Mouse (Mus musculus): ENCODE measurements around the gene Sec24c. TPM values are rescaled to one million over a fixed set of nuclear protein-coding genes. Genes with fewer than 3 reads are reported as not detected.
A peak's percentile ranks its signal among the peaks of the same experiment; 100 is the strongest.

Gene Sec24c
- polyA plus RNA-seq, 1 experiment from 2014 or later: 97.3 TPM

- Histone ChIP-seq H3K9me3 (no peaks in the 10 kb centered on the region), H3K36me3 (no peaks in the 10 kb centered on the region), H3K9ac (peak overlapping the region; percentile 74), H3K27ac (peak overlapping the region; percentile 87), H3K4me2 (replicated peaks) (peak overlapping the region; percentile 71), H3K4me3 (peak overlapping the region; percentile 55), H3K27me3 (0 out of 2 replicates have a peak, but pooled peaks cover 2% of the 10 kb centered on the region), H3K4me1 (peaks cover 10% of the 10 kb centered on the region)
- peak; percentile 57 for ATAC-seq (ENCODE audit: insufficient number of reproducible peaks, insufficient read depth, low FRiP score, low TSS enrichment)
- 12% methylated on average over 19 of the region's 19 CpGs for WGBS
Measured at GRCm38 (mm10) chr14:20661661-20662331, 12.3 kb upstream of the Sec24c start.

GRCm38 (mm10) chr14:20662740-20663139 is 11.4 kb upstream of the Sec24c start:
- ATAC-seq (ENCODE audit: insufficient number of reproducible peaks, insufficient read depth, low FRiP score, low TSS enrichment): no peak
- 82% methylated on average over 3 of the region's 3 CpGs for WGBS
- H3K4me3 ChIP-seq: 0 out of 2 replicates have a peak overlapping the region, but pooled peaks have one; percentile 0

GRCm38 (mm10) chr14:20663601-20664000 is 10.5 kb upstream of the Sec24c start:
- no peak overlapping the region for H3K27ac ChIP-seq
- 60% methylated on average over 2 of the region's 2 CpGs for WGBS
- no peak overlapping the region; the same call in 1 of the 2 replicates for H3K9ac ChIP-seq
- H3K9me3 ChIP-seq: no peaks in the 10 kb centered on the region
- no peak for ATAC-seq (ENCODE audit: insufficient number of reproducible peaks, insufficient read depth, low FRiP score, low TSS enrichment)
- H3K27me3 ChIP-seq: 0 out of 2 replicates have a peak, but pooled peaks cover 7% of the 10 kb centered on the region
- 0 out of 2 replicates have a peak overlapping the region, but pooled peaks have one; percentile 4 for H3K4me3 ChIP-seq
- no peaks in the 10 kb centered on the region for H3K36me3 ChIP-seq
- peaks cover 10% of the 10 kb centered on the region for H3K4me1 ChIP-seq
- H3K4me2 ChIP-seq (replicated peaks): no peak overlapping the region

More at GRCm38 (mm10) chr14:20662740-20663139, 11.4 kb upstream of the Sec24c start:
- Histone ChIP-seq H3K9ac (no peak overlapping the region), H3K9me3 (no peaks in the 10 kb centered on the region), H3K4me2 (replicated peaks) (peak overlapping the region; percentile 71; the same call in 1 of the 2 replicates), H3K27me3 (0 out of 2 replicates have a peak, but pooled peaks cover 3% of the 10 kb centered on the region), H3K36me3 (no peaks in the 10 kb centered on the region), H3K27ac (no peak overlapping the region), H3K4me1 (peaks cover 10% of the 10 kb centered on the region)

- Histone ChIP-seq H3K4me3 (0 out of 2 replicates have a peak overlapping the region, but pooled peaks have one; percentile 4), H3K27me3 (0 out of 2 replicates have a peak, but pooled peaks cover 7% of the 10 kb centered on the region), H3K36me3 (no peaks in the 10 kb centered on the region), H3K4me2 (replicated peaks) (no peak overlapping the region), H3K27ac (no peak overlapping the region), H3K9me3 (no peaks in the 10 kb centered on the region), H3K4me1 (peaks cover 10% of the 10 kb centered on the region), H3K9ac (no peak overlapping the region; the same call in 1 of the 2 replicates)
- WGBS: 52% methylated on average over 3 of the region's 3 CpGs
- ATAC-seq (ENCODE audit: insufficient number of reproducible peaks, insufficient read depth, low FRiP score, low TSS enrichment): no peak
Measured at GRCm38 (mm10) chr14:20664436-20664835, 9.7 kb upstream of the Sec24c start.

- Histone ChIP-seq H3K27me3 (0 out of 2 replicates have a peak, but pooled peaks cover 7% of the 10 kb centered on the region), H3K9me3 (no peaks in the 10 kb centered on the region), H3K36me3 (no peaks in the 10 kb centered on the region), H3K4me2 (replicated peaks) (no peak overlapping the region), H3K4me3 (no peak overlapping the region), H3K9ac (no peak overlapping the region), H3K4me1 (no peaks in the 10 kb centered on the region), H3K27ac (no peak overlapping the region)
- WGBS: 53% methylated on average over 1 of the region's 1 CpGs
- ATAC-seq (ENCODE audit: insufficient number of reproducible peaks, insufficient read depth, low FRiP score, low TSS enrichment): no peak
Measured at GRCm38 (mm10) chr14:20667469-20667868, 6.6 kb upstream of the Sec24c start.

GRCm38 (mm10) chr14:20668154-20668810 is 5.8 kb upstream of the Sec24c start, which contains the start of gene Synpo2l:
Gene Synpo2l (minus strand): TSS chr14:20668354.
- H3K9ac ChIP-seq: no peak within 1 kb of the TSS
- H3K4me1 ChIP-seq: no peaks in the 10 kb centered on the region
- ATAC-seq (ENCODE audit: insufficient number of reproducible peaks, insufficient read depth, low FRiP score, low TSS enrichment): no peak
- H3K4me3 ChIP-seq: no peak within 1 kb of the TSS
- no peak within 1 kb of the TSS for H3K27ac ChIP-seq
- no peaks in the 10 kb centered on the region for H3K9me3 ChIP-seq
- no peak within 1 kb of the TSS for H3K4me2 ChIP-seq (replicated peaks)
- WGBS: 75% methylated on average over 8 of the region's 8 CpGs
- H3K27me3 ChIP-seq: 0 out of 2 replicates have a peak, but pooled peaks cover 7% of the 10 kb centered on the region
- no peaks in the 10 kb centered on the region for H3K36me3 ChIP-seq

- Histone ChIP-seq H3K9ac (no peak overlapping the region), H3K36me3 (peaks cover 22% of the 10 kb centered on the region), H3K27ac (no peak overlapping the region), H3K4me2 (replicated peaks) (peak overlapping the region; percentile 68), H3K4me3 (no peak overlapping the region), H3K27me3 (0 out of 2 replicates have a peak, but pooled peaks cover 2% of the 10 kb centered on the region), H3K4me1 (peaks cover 10% of the 10 kb centered on the region), H3K9me3 (no peaks in the 10 kb centered on the region)
- WGBS: 95% methylated on average over 2 of the region's 2 CpGs
- ATAC-seq (ENCODE audit: insufficient number of reproducible peaks, insufficient read depth, low FRiP score, low TSS enrichment): no peak
Measured at GRCm38 (mm10) chr14:20672990-20673389, 1.1 kb upstream of the Sec24c start.

GRCm38 (mm10) chr14:20673735-20674063 is 409 bp upstream of the Sec24c start:
- 9% methylated on average over 13 of the region's 13 CpGs for WGBS
- H3K27me3 ChIP-seq: no peaks in the 10 kb centered on the region
- H3K4me1 ChIP-seq: peaks cover 10% of the 10 kb centered on the region
- peak overlapping the region; percentile 68 for H3K4me2 ChIP-seq (replicated peaks)
- H3K9me3 ChIP-seq: no peaks in the 10 kb centered on the region
- ATAC-seq (ENCODE audit: insufficient number of reproducible peaks, insufficient read depth, low FRiP score, low TSS enrichment): 0 out of 2 replicates have a peak, but pooled peaks have one; percentile 55
- peaks cover 29% of the 10 kb centered on the region for H3K36me3 ChIP-seq
- peak overlapping the region; percentile 78 for H3K4me3 ChIP-seq
- 0 out of 2 replicates have a peak overlapping the region, but pooled peaks have one; percentile 44 for H3K9ac ChIP-seq
- H3K27ac ChIP-seq: peak overlapping the region; percentile 80

- Histone ChIP-seq H3K4me2 (replicated peaks) (no peak overlapping the region), H3K9ac (no peak overlapping the region), H3K36me3 (peaks cover 69% of the 10 kb centered on the region), H3K27ac (no peak overlapping the region), H3K4me3 (no peak overlapping the region), H3K27me3 (no peaks in the 10 kb centered on the region), H3K9me3 (no peaks in the 10 kb centered on the region), H3K4me1 (peaks cover 10% of the 10 kb centered on the region)
- WGBS: 95% methylated on average over 4 of the region's 4 CpGs
- ATAC-seq (ENCODE audit: insufficient number of reproducible peaks, insufficient read depth, low FRiP score, low TSS enrichment): no peak
Measured at GRCm38 (mm10) chr14:20677906-20678305, 3.8 kb downstream of the Sec24c start.

GRCm38 (mm10) chr14:20681742-20682141 is 7.6 kb downstream of the Sec24c start:
- no peak overlapping the region for H3K4me3 ChIP-seq
- WGBS: 91% methylated on average over 2 of the region's 2 CpGs
- no peak for ATAC-seq (ENCODE audit: insufficient number of reproducible peaks, insufficient read depth, low FRiP score, low TSS enrichment)

GRCm38 (mm10) chr14:20682498-20682897 is 8.4 kb downstream of the Sec24c start:
- H3K27me3 ChIP-seq: no peaks in the 10 kb centered on the region
- no peaks in the 10 kb centered on the region for H3K9me3 ChIP-seq
- H3K27ac ChIP-seq: no peak overlapping the region
- H3K9ac ChIP-seq: no peak overlapping the region
- H3K4me2 ChIP-seq (replicated peaks): no peak overlapping the region
- ATAC-seq (ENCODE audit: insufficient number of reproducible peaks, insufficient read depth, low FRiP score, low TSS enrichment): no peak
- 75% methylated on average over 3 of the region's 3 CpGs for WGBS
- no peaks in the 10 kb centered on the region for H3K4me1 ChIP-seq
- H3K36me3 ChIP-seq: peaks cover 98% of the 10 kb centered on the region
- no peak overlapping the region for H3K4me3 ChIP-seq

More at GRCm38 (mm10) chr14:20681742-20682141, 7.6 kb downstream of the Sec24c start:
- Histone ChIP-seq H3K4me1 (no peaks in the 10 kb centered on the region), H3K9me3 (no peaks in the 10 kb centered on the region), H3K27me3 (no peaks in the 10 kb centered on the region), H3K9ac (no peak overlapping the region), H3K4me2 (replicated peaks) (no peak overlapping the region), H3K36me3 (peaks cover 97% of the 10 kb centered on the region), H3K27ac (no peak overlapping the region)
